Mouse (Mus musculus) hindbrain, embryonic 13.5 days (tissue): Measurements from ENCODE around the gene Btbd7. TPM values are rescaled to one million over a fixed set of nuclear protein-coding genes. Genes with fewer than 3 reads are reported as not detected.

ENCODE experiments used
- ATAC-seq: fragments of 200-750 bp; cut with Nextera tagmentation; 2 replicates; pipeline ENCODE4 v1.8.0; 2017; ENCODE audit warnings: moderate TSS enrichment; ENCODE audit not compliant: low FRiP score
- H3K27ac ChIP-seq: fragments of 300-500 bp; sonication (generic); 2 replicates; pipeline ENCODE4 v1.5.1; 2015; ENCODE audit warnings: inconsistent platforms, mild to moderate bottlenecking, moderate library complexity
- H3K27me3 ChIP-seq: fragments of 300-500 bp; sonication (generic); 2 replicates; pipeline ENCODE4 v1.6.1; 2015; ENCODE audit warnings: mild to moderate bottlenecking, inconsistent platforms
- H3K36me3 ChIP-seq: fragments of 300-500 bp; sonication (generic); 2 replicates; pipeline ENCODE4 v1.6.1; 2015; ENCODE audit warnings: mild to moderate bottlenecking, inconsistent platforms
- H3K4me1 ChIP-seq: fragments of 300-500 bp; sonication (generic); replicated peaks from 2 replicates; pipeline ENCODE4 v1.6.1; 2015; ENCODE audit warnings: inconsistent platforms
- H3K4me2 ChIP-seq: fragments of 300-500 bp; sonication (generic); 2 replicates; pipeline ENCODE4 v1.6.1; 2015; ENCODE audit warnings: inconsistent platforms, mild to moderate bottlenecking, moderate library complexity
- H3K4me3 ChIP-seq: fragments of 300-500 bp; sonication (generic); 2 replicates; pipeline ENCODE4 v1.5.1; 2015; ENCODE audit warnings: mild to moderate bottlenecking, inconsistent platforms
- H3K9ac ChIP-seq: fragments of 300-500 bp; sonication (generic); 2 replicates; pipeline ENCODE4 v1.6.1; 2015; ENCODE audit warnings: mild to moderate bottlenecking, inconsistent platforms
- H3K9me3 ChIP-seq: fragments of 300-500 bp; sonication (generic); 2 replicates; pipeline ENCODE4 v1.6.1; 2016; ENCODE audit warnings: inconsistent platforms
- WGBS: fragments of 180-500 bp; shearing (Covaris S2); methylation state at CpG from one replicate; pipeline ENCODE4 v1.1.7; 2015; 5-methylcytosine and 5-hydroxymethylcytosine counted together
- polyA plus RNA-seq: library from polyadenylated mRNA; unstranded; fragments of >200 nt; fragmentation: Nextera tagmentation; extraction: Ambion mirVana; gene quantifications from 2 replicates; pipeline ENCODE4 v1.2.1, GENCODE M21; 2015

The Btbd7 gene
- polyA plus RNA-seq, 1 experiment from 2014 or later, result 17.0 TPM

GRCm38 (mm10) chr12:102838271-102838670, 40.0 kb downstream of the Btbd7 start:
- no peak overlapping the region for H3K9ac ChIP-seq
- WGBS, result over 99% methylated on average over 9 of the region's 9 CpGs
- H3K27me3 ChIP-seq, result no peaks in the 10 kb centered on the region
- no peak overlapping the region for H3K4me2 ChIP-seq
- peaks cover 15% of the 10 kb centered on the region for H3K36me3 ChIP-seq
- no peak for ATAC-seq
- H3K4me3 ChIP-seq, result no peak overlapping the region
- H3K27ac ChIP-seq, result no peak overlapping the region
- H3K9me3 ChIP-seq, result no peaks in the 10 kb centered on the region
- H3K4me1 ChIP-seq, result no peaks in the 10 kb centered on the region

GRCm38 (mm10) chr12:102832746-102833300, 45.4 kb downstream of the Btbd7 start:
- H3K9ac ChIP-seq, result no peak overlapping the region
- no peak for ATAC-seq
- 67% methylated on average over 1 of the region's 1 CpGs for WGBS
- no peak overlapping the region for H3K4me2 ChIP-seq
- no peaks in the 10 kb centered on the region for H3K4me1 ChIP-seq
- no peak overlapping the region for H3K4me3 ChIP-seq
- H3K9me3 ChIP-seq, result no peaks in the 10 kb centered on the region
- H3K36me3 ChIP-seq, result peaks cover 9% of the 10 kb centered on the region
- H3K27ac ChIP-seq, result no peak overlapping the region
- H3K27me3 ChIP-seq, result no peaks in the 10 kb centered on the region

GRCm38 (mm10) chr12:102831888-102832287, 46.4 kb downstream of the Btbd7 start:
- Histone ChIP-seq H3K4me2 (no peak overlapping the region), H3K27ac (no peak overlapping the region), H3K9me3 (no peaks in the 10 kb centered on the region), H3K36me3 (peaks cover 5% of the 10 kb centered on the region; the same call in 1 of the 2 replicates), H3K4me3 (no peak overlapping the region), H3K4me1 (no peaks in the 10 kb centered on the region), H3K9ac (no peak overlapping the region), H3K27me3 (no peaks in the 10 kb centered on the region)
- no peak for ATAC-seq
- 95% methylated on average over 1 of the region's 1 CpGs for WGBS

GRCm38 (mm10) chr12:102827119-102827518, 51.2 kb downstream of the Btbd7 start:
- Histone ChIP-seq H3K36me3 (no peaks in the 10 kb centered on the region; the same call in 1 of the 2 replicates), H3K4me3 (no peak overlapping the region), H3K4me2 (no peak overlapping the region), H3K27me3 (no peaks in the 10 kb centered on the region), H3K4me1 (no peaks in the 10 kb centered on the region), H3K9ac (no peak overlapping the region), H3K9me3 (no peaks in the 10 kb centered on the region), H3K27ac (no peak overlapping the region)
- ATAC-seq, result no peak
- WGBS, result 98% methylated on average over 1 of the region's 1 CpGs

GRCm38 (mm10) chr12:102826399-102826798, 51.9 kb downstream of the Btbd7 start:
- Histone ChIP-seq H3K4me2 (no peak overlapping the region), H3K9me3 (no peaks in the 10 kb centered on the region), H3K4me1 (no peaks in the 10 kb centered on the region), H3K4me3 (no peak overlapping the region), H3K27me3 (no peaks in the 10 kb centered on the region), H3K27ac (no peak overlapping the region), H3K36me3 (no peaks in the 10 kb centered on the region; the same call in 1 of the 2 replicates), H3K9ac (no peak overlapping the region)
- ATAC-seq, result no peak
- WGBS, result 97% methylated on average over 1 of the region's 1 CpGs

- no peak overlapping the region for H3K27ac ChIP-seq
- H3K9ac ChIP-seq, result no peak overlapping the region
These were observed 63.4 kb downstream of the Btbd7 start for GRCm38 (mm10) chr12:102814858-102815257.

GRCm38 (mm10) chr12:102799528-102799927, 78.7 kb downstream of the Btbd7 start:
- Histone ChIP-seq H3K9me3 (no peaks in the 10 kb centered on the region), H3K9ac (no peak overlapping the region), H3K27me3 (no peaks in the 10 kb centered on the region), H3K4me1 (no peaks in the 10 kb centered on the region), H3K4me2 (no peak overlapping the region), H3K36me3 (peaks cover 5% of the 10 kb centered on the region; the same call in 1 of the 2 replicates), H3K27ac (no peak overlapping the region), H3K4me3 (no peak overlapping the region)
- 90% methylated on average over 2 of the region's 2 CpGs for WGBS
- no peak for ATAC-seq

More at GRCm38 (mm10) chr12:102814858-102815257, 63.4 kb downstream of the Btbd7 start:
- no peaks in the 10 kb centered on the region for H3K27me3 ChIP-seq
- H3K4me2 ChIP-seq, result no peak overlapping the region
- no peaks in the 10 kb centered on the region for H3K9me3 ChIP-seq
- no peaks in the 10 kb centered on the region for H3K4me1 ChIP-seq
- WGBS, result 54% methylated on average over 1 of the region's 1 CpGs
- H3K36me3 ChIP-seq, result peaks cover 18% of the 10 kb centered on the region
- no peak overlapping the region for H3K4me3 ChIP-seq
- ATAC-seq, result no peak

GRCm38 (mm10) chr12:102787927-102788326, 90.3 kb downstream of the Btbd7 start:
- no peaks in the 10 kb centered on the region for H3K9me3 ChIP-seq
- no peak overlapping the region for H3K4me3 ChIP-seq
- no peak overlapping the region for H3K9ac ChIP-seq
- WGBS, result 93% methylated on average over 7 of the region's 7 CpGs
- H3K4me1 ChIP-seq, result no peaks in the 10 kb centered on the region
- no peak for ATAC-seq
- H3K27me3 ChIP-seq, result no peaks in the 10 kb centered on the region
- H3K27ac ChIP-seq, result no peak overlapping the region
- H3K4me2 ChIP-seq, result no peak overlapping the region
- peaks cover 77% of the 10 kb centered on the region for H3K36me3 ChIP-seq

- Histone ChIP-seq H3K27me3 (no peaks in the 10 kb centered on the region), H3K9me3 (no peaks in the 10 kb centered on the region), H3K36me3 (peaks cover 63% of the 10 kb centered on the region), H3K4me3 (no peak overlapping the region), H3K4me1 (no peaks in the 10 kb centered on the region), H3K27ac (no peak overlapping the region), H3K9ac (no peak overlapping the region), H3K4me2 (no peak overlapping the region)
- WGBS, result 64% methylated on average over 5 of the region's 5 CpGs
- ATAC-seq, result no peak
These were observed 92.7 kb downstream of the Btbd7 start for GRCm38 (mm10) chr12:102785593-102785985.

GRCm38 (mm10) chr12:102784899-102785592, 93.2 kb downstream of the Btbd7 start:
- peaks cover 61% of the 10 kb centered on the region for H3K36me3 ChIP-seq
- no peak for ATAC-seq
- no peak overlapping the region for H3K4me2 ChIP-seq
- no peak overlapping the region for H3K9ac ChIP-seq
- H3K27ac ChIP-seq, result no peak overlapping the region
- WGBS, result 91% methylated on average over 19 of the region's 19 CpGs
- H3K9me3 ChIP-seq, result no peaks in the 10 kb centered on the region
- no peaks in the 10 kb centered on the region for H3K27me3 ChIP-seq
- no peaks in the 10 kb centered on the region for H3K4me1 ChIP-seq
- no peak overlapping the region for H3K4me3 ChIP-seq

- no peak overlapping the region for H3K4me3 ChIP-seq
- no peaks in the 10 kb centered on the region for H3K27me3 ChIP-seq
- H3K36me3 ChIP-seq, result peaks cover 52% of the 10 kb centered on the region
- H3K4me2 ChIP-seq, result no peak overlapping the region
- H3K4me1 ChIP-seq, result no peaks in the 10 kb centered on the region
- ATAC-seq, result no peak
- no peak overlapping the region for H3K9ac ChIP-seq
- no peak overlapping the region for H3K27ac ChIP-seq
- WGBS, result 94% methylated on average over 5 of the region's 5 CpGs
- H3K9me3 ChIP-seq, result no peaks in the 10 kb centered on the region
These were observed 95.4 kb downstream of the Btbd7 start for GRCm38 (mm10) chr12:102782841-102783240.

GRCm38 (mm10) chr12:102779452-102779851, 98.8 kb downstream of the Btbd7 start:
- H3K9me3 ChIP-seq, result no peaks in the 10 kb centered on the region
- H3K4me1 ChIP-seq, result no peaks in the 10 kb centered on the region
- H3K4me3 ChIP-seq, result no peak overlapping the region
- peaks cover 53% of the 10 kb centered on the region for H3K36me3 ChIP-seq
- WGBS, result 58% methylated on average over 3 of the region's 3 CpGs
- no peak overlapping the region for H3K9ac ChIP-seq
- H3K4me2 ChIP-seq, result no peak overlapping the region
- ATAC-seq, result no peak
- no peaks in the 10 kb centered on the region for H3K27me3 ChIP-seq
- H3K27ac ChIP-seq, result no peak overlapping the region

GRCm38 (mm10) chr12:102778151-102778550, 100.1 kb downstream of the Btbd7 start:
- Histone ChIP-seq H3K27me3 (no peaks in the 10 kb centered on the region), H3K4me3 (no peak overlapping the region), H3K9me3 (no peaks in the 10 kb centered on the region), H3K27ac (no peak overlapping the region), H3K9ac (no peak overlapping the region), H3K36me3 (peaks cover 54% of the 10 kb centered on the region), H3K4me1 (no peaks in the 10 kb centered on the region), H3K4me2 (no peak overlapping the region)
- WGBS, result 86% methylated on average over 5 of the region's 5 CpGs
- ATAC-seq, result no peak
